Mouse (Mus musculus): ENCODE results near the gene Trim12a.
"Not testable (repeated sequence)": the region's sequence is repeated elsewhere in the genome, so short reads cannot be mapped to it uniquely, and the experiment has no call there.

Trim12a gene

DNA sequence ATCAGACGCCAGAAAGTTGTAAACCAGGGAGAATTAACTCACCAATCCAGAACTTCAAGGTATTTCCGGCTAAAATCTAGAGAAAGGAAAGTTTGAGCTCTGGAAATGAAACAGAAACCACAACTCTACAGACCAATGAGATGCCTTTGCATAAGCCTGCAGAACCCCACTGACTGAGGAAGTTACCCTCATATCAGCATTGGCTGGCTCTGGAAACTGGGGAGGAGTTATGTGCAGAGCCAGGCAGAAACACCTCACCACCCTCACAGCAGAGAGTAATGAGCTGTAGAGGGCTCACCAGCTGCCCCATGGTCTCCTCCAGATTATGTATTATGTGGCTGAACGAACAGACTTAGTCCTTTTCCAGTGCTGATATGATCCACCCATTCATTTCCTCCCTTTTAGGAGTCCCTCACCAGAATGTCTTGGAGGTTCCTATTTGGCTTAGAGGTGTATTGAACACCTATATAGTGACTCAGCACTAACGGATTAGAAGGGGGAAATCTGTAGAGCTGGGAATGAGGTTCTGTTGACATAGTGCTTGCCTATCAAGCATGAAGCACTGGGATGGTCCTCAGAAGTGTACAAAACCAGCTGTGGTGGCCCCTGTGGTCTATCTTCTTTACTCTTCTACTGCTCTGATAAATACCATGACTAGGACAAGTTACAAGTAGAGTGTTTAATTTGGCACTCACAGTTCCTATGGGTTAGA is at the start of gene Trim12a:
Gene Trim12a, minus strand, starts transcription at position 98 of the 712 bp plus-strand sequence.
- not testable (repeated sequence) for DNase-seq (ENCODE audit: low read depth, low spot score)

DNA sequence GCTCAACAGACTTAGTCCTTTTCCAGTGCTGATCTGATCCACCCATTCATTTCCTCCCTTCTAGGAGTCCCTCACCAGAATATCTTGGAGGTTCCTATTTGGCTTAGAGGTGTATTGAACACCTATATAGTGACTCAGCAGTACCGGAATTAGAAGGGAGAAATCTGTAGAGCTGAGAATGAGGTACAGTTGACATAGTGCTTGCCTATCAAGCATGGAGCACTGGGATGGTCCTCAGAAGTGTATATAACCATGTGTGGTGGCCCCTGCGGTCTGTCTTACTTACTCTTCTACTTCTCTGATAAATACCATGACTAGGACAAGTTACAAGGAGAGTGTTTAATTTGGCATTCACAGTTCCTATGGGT is 38.3 kb upstream of the Trim12a start:
- DNase-seq (ENCODE audit: low read depth, low spot score) = no peak

DNA sequence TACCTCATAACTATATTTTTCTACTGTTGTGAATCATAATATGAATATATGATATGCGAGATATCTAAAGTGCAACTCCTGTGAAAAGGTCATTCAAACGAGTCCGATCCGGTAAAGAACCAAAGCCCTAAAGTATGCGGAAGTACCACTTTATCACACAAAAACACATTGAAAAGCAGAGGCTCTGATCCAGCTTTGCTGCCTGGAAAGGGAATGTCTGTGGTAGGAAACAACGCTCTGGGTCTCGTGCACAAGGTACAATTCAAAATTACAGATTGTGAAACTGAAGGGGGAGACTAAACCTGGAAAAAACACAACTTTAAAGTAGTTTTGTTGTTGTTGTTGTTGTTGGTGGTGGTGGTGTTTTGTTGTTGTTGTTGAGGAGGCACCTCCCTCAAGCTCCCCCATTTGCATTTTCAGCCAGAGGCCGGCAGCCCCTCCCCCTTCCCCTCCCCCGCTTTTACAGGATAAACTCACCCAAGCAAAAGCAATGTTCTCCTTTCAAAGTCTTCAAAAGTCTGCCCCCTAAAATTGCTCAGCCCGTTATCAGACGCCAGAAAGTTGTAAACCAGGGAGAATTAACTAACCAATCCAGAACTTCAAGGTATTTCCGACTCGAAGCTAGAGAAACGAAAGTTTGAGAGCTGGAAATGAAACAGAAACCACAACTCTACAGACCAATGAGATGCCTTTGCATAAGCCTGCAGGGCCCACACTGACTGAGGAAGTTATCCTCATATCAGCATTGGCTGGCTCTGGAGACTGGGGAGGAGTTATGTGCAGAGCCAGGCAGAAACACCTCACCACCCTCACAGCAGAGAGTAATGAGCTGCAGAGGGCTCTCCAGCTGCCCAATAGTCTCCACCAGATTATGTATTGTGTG is 37.7 kb upstream of the Trim12a start, which contains the start of gene Trim12c:
Gene Trim12c, minus strand, starts transcription at position 646 of the 883 bp plus-strand sequence.
- DNase-seq (ENCODE audit: low read depth, low spot score) = peak; percentile 76

GRCm38 (mm10) chr7:104348043-104348442 is 32.8 kb upstream of the Trim12a start:
- not testable (repeated sequence) for DNase-seq (ENCODE audit: low read depth, low spot score)

DNA sequence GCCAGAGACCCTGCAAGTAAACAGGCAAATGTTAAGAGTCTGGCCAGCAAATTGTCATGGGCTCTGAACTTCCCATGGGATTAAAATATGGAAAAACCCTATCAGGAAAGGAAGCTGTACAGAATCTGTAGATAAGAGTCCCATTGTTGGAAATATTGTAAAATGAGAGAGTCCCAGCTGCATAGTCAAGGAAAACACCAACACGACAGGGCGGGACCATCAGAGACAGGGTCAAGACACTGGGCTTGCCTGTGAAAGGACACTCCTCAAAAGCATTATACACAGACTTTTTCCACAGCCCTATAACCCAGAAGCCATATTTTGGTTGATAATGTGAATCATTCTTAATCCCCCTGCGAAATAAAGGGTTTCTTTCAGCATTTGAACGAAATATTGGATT is 25.5 kb upstream of the Trim12a start:
- not testable (repeated sequence) for DNase-seq (ENCODE audit: low read depth, low spot score)

GRCm38 (mm10) chr7:104335547-104335946 is 20.3 kb upstream of the Trim12a start:
- not testable (repeated sequence) for DNase-seq (ENCODE audit: low read depth, low spot score)

- not testable (repeated sequence) for DNase-seq (ENCODE audit: low read depth, low spot score)
Observed at GRCm38 (mm10) chr7:104329171-104329570, 13.9 kb upstream of the Trim12a start, which contains the start of gene Trim34b. Trim34b (plus strand) TSS chr7:104329471.

DNA sequence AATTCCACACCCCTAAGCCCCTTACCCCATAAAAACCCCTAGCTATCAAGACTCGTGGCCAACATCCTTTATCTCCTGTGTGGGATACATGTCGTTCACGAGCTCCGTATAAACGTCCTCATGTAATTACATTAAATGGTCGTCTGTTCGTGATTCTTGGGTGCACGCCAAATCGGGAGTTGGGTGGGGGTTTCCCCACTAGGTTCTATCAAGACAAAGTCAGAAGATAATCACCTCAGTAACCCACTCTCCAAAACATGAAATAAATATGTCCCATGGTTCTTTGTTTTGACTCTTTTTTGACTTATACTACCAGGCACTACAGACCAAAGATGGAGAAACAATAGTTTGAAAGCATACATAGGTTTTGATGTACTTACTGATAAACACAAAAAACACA is 6.8 kb upstream of the Trim12a start:
- no peak for DNase-seq (ENCODE audit: low read depth, low spot score)

DNA sequence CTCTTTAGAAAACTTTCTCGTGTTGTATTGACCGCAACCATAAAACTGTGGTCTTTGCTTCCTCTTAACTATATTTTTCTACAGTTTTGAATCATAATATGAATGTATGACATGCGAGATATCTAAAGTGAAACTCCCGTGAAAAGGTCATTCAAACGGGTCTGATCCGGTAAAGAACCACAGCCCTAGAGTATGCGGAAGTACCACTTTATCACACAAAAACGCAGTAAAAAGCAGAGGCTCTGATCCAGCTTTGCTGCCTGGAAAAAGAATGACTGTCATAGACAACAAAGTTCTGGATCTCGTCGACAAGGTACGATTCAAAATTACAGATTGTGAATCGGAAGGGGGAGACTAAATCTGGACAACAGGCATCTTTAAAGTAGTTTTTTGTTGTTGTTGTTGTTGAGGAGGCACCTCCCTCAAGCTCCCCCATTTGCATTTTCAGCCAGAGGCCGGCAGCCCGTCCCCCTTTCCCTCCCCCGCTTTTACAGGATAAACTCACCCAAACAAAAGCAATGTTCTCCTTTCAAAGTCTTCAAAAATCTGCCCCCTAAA is 391 bp downstream of the Trim12a start:
- DNase-seq (ENCODE audit: low read depth, low spot score) = no peak

- no peak for DNase-seq (ENCODE audit: low read depth, low spot score)
Observed at GRCm38 (mm10) chr7:104291638-104292400, 23.4 kb downstream of the Trim12a start.

GRCm38 (mm10) chr7:104290641-104291040 is 24.6 kb downstream of the Trim12a start:
- no peak for DNase-seq (ENCODE audit: low read depth, low spot score)

GRCm38 (mm10) chr7:104287576-104288443 is 27.5 kb downstream of the Trim12a start, which contains the start of gene Trim5:
Trim5 (minus strand) TSS chr7:104288094.
- not testable (repeated sequence) for DNase-seq (ENCODE audit: low read depth, low spot score)

GRCm38 (mm10) chr7:104279361-104279760 is 35.9 kb downstream of the Trim12a start:
- DNase-seq (ENCODE audit: low read depth, low spot score) = not testable (repeated sequence)

DNA sequence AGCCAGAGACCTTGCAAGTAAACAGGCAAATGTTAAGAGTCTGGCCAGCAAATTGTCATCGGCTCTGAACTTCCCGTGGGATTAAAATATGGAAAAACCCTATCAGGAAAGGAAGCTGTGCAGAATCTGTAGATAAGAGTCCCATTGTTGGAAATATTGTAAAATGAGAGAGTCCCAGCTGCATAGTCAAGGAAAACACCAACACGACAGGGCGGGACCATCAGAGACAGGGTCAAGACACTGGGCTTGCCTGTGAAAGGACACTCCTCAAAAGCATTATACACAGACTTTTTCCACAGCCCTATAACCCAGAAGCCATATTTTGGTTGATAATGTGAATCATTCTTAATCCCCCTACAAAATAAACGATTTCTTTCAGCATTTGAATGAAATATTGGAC is 49.9 kb downstream of the Trim12a start:
- not testable (repeated sequence) for DNase-seq (ENCODE audit: low read depth, low spot score)

DNA sequence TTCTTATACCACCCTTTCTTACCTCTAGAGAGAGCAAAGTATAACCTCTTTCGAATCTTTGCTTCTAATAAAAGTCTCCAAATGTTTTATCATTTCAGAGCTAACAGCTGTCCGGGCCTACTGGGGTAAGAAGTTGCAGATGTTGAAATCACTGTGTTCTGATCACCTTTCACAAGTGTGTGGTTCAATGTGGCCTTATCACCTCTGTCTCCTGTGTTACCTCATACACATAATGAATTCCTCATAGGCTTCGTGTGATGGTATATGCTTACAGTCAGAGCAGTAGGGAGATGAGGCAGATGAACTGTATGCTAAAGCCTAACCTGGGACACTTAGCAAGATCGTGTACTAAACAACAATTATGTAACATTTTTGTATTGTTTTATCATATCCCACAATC is 54.9 kb downstream of the Trim12a start:
- DNase-seq (ENCODE audit: low read depth, low spot score) = not testable (repeated sequence)
